8 mouse cellular contexts compared by ENCODE assay signal in the genomic region with DNA sequence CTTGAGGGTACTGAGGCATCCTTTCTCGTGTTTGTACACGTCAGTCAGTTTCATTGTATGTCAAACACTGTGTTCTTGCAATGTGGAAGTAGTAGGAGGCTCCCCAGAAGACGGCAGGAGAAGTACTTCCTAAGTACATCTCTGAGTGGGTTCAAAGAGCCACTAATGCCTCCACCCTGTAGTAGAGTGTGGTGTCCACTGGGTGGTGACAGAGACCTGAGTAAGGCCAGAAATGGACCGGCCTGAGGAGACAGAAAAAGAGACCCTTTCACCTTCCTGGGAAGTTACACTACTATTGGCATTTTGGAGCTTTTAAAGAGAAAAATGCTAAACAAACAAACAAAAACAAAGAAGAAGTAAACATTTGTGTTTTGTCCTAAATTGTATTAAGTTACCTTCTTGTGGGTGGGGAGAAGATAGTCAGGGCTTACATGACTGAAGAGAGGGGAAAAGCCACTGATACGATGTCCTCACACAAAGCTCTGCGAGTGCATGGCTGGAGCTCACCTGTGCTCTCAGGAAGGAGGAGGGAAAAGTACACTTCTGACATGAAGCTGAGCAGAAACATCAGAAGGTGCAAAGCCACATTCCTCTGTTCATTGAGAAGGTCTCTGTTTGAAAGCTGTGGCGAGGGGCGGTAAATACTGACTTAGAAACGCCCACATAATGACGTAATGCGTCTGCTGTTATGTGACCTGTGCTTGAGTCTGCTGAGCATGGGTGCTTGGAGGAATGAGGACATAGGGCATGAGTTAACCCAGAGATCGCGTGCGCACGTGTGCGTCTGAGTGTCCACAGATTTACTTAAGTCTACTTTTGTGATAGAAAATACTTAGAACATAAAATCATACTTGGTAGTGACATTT.
DNase-seq lines count a peak whose midpoint lies in the region; ATAC-seq and TF ChIP-seq lines count a peak whose summit lies in the region.

No protein-coding gene starts in this region.

- 0 out of 2 replicates have a peak, but pooled peaks have one; percentile 54 for ATAC-seq in embryonic facial prominence, embryonic 15.5 days (ENCODE audit: insufficient number of reproducible peaks, low FRiP score, low TSS enrichment, low read depth)
- ATAC-seq in hindbrain, embryonic 11.5 days (ENCODE audit: low FRiP score), result peak; percentile 81
- ATAC-seq in megakaryocyte progenitor cell, adult 5-6 weeks (replicated peaks; ENCODE audit: poor library complexity), result peak; percentile 94

- peak; percentile 30 to 69 for DNase-seq in heart, adult 18-20 months
- no peak for DNase-seq in heart, postnatal 25 days (ENCODE audit: low spot score)
- peak; percentile 65 for DNase-seq in adrenal gland, postnatal 14 days
- DNase-seq in hindbrain, embryonic 11.5 days (ENCODE audit: low spot score), result peak; percentile 68
- DNase-seq in left cerebral cortex, postnatal 25 days (ENCODE audit: low spot score in 2 of 2), result peak; percentile 57 to 64

- no peaks in the 10 kb centered on the region; the same call in 1 of the 2 replicates for H3K4me1 ChIP-seq in embryonic facial prominence, embryonic 15.5 days
- no peaks in the 10 kb centered on the region for H3K4me1 ChIP-seq in hindbrain, embryonic 11.5 days (replicated peaks; ENCODE audit: control insufficient read depth, insufficient read depth, low read length)
- H3K4me1 ChIP-seq in small intestine, adult 2 months (ENCODE audit: control insufficient read depth, insufficient read depth, insufficient read length, low read length), result no peaks in the 10 kb centered on the region

- intact Hi-C loops in heart, postnatal 25 days (cut with DNase I), result loop anchor here (2.0 to 5.0 kb wide), 3 partner anchors 32 to 1946 kb away; no protein-coding TSS in a partner anchor
- intact Hi-C loops in left cerebral cortex, postnatal 25 days (cut with DNase I), result loop anchor here (2.0 to 5.0 kb wide), 2 partner anchors 32 to 646 kb away; no protein-coding TSS in a partner anchor

- no peak overlapping the region for H3K27ac ChIP-seq in embryonic facial prominence, embryonic 15.5 days (replicated peaks)
- H3K27ac ChIP-seq in hindbrain, embryonic 11.5 days (ENCODE audit: low read depth, low read length), result no peak overlapping the region
- no peak overlapping the region for H3K27ac ChIP-seq in small intestine, adult 2 months (ENCODE audit: insufficient read depth, low read depth, low read length)

- TF ChIP-seq POLR2A in small intestine, adult 2 months (IDR thresholded peaks at IDR 0.05; ENCODE audit: low read depth, low read length), result no peak

- no peak overlapping the region for H3K4me2 ChIP-seq in embryonic facial prominence, embryonic 15.5 days (replicated peaks)
- no peak overlapping the region for H3K4me2 ChIP-seq in hindbrain, embryonic 11.5 days (replicated peaks; ENCODE audit: low read depth, low read length)

- no peaks in the 10 kb centered on the region for H3K9me3 ChIP-seq in embryonic facial prominence, embryonic 15.5 days (replicated peaks)
- H3K9me3 ChIP-seq in hindbrain, embryonic 11.5 days (ENCODE audit: control insufficient read depth, low read length), result no peaks in the 10 kb centered on the region

- WGBS in embryonic facial prominence, embryonic 15.5 days, result 72% methylated on average over 16 of the region's 16 CpGs
- WGBS in hindbrain, embryonic 11.5 days, result 85% methylated on average over 16 of the region's 16 CpGs
- WGBS in small intestine, adult 2 months, result 83% methylated on average over 16 of the region's 16 CpGs

- no peak overlapping the region for H3K4me3 ChIP-seq in embryonic facial prominence, embryonic 15.5 days (replicated peaks)
- no peak overlapping the region for H3K4me3 ChIP-seq in hindbrain, embryonic 11.5 days (ENCODE audit: low read depth, low read length)
- H3K4me3 ChIP-seq in small intestine, adult 2 months (ENCODE audit: low read depth, low read length), result no peak overlapping the region

- TF ChIP-seq CTCF in small intestine, adult 2 months (IDR thresholded peaks at IDR 0.05; ENCODE audit: extremely low read depth, insufficient read length, insufficient replicate concordance, low read depth, low read length), result peak; percentile 49; the same call in 1 of the 2 replicates

- H3K36me3 ChIP-seq in embryonic facial prominence, embryonic 15.5 days, result peaks cover 25% of the 10 kb centered on the region; the same call in 1 of the 2 replicates
- H3K36me3 ChIP-seq in hindbrain, embryonic 11.5 days (ENCODE audit: control insufficient read depth, insufficient read depth, low read length), result peaks cover 3% of the 10 kb centered on the region; the same call in 1 of the 2 replicates
- peaks cover 54% of the 10 kb centered on the region for H3K36me3 ChIP-seq in small intestine, adult 2 months (ENCODE audit: control insufficient read depth, insufficient read depth, low read length)

- no peak overlapping the region for H3K9ac ChIP-seq in embryonic facial prominence, embryonic 15.5 days
- no peak overlapping the region for H3K9ac ChIP-seq in hindbrain, embryonic 11.5 days (ENCODE audit: low read depth, low read length)

- no peaks in the 10 kb centered on the region for H3K27me3 ChIP-seq in embryonic facial prominence, embryonic 15.5 days
- no peaks in the 10 kb centered on the region for H3K27me3 ChIP-seq in hindbrain, embryonic 11.5 days (ENCODE audit: control insufficient read depth, insufficient read depth, low read length)
- H3K27me3 ChIP-seq in small intestine, adult 2 months (ENCODE audit: control insufficient read depth, insufficient read depth, low read length), result no peaks in the 10 kb centered on the region
